ENCODE assay signal across 12 mouse cellular contexts in the genomic region with DNA sequence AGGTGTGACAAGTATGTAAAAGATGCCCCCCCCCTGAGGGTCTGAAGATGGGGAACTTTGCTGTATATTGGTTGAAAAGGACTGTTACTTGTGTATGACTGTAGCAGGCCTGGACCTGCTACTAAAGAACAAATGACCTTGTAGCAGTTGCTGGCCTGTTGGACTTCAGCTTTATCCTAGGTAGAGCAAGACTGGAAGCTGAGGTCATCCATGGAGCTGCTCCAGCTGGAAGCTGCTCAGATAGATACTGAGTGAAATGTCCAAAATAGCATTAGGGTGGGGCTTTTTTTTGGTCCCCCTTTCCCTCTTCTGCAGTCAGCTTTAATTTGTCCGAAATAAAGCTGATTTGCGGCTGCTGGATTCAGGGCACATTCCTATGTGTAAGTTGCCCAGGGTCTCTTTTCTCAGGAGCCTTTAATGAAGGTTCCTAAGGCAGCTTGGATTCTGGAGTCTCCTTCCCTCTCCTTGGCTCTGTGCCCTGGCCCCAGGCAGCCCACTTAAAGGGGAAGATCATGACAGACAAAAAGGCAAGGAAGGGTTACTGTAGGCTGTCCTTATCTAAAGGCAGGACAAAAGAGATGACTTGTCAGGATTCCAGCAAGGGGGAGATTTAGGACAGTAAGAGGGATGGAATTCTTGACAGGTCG.
DNase-seq lines count a peak whose midpoint lies in the region; ATAC-seq and TF ChIP-seq lines count a peak whose summit lies in the region.
"Had no signal": no experiment of that assay in that cellular context is flagged by ENCODE, and none has a peak within 500 bp of the region (broad histone marks: within the 10 kb centered on the region; RNA-seq: fewer than 3 reads in every experiment).

No protein-coding gene starts in this region.

- ATAC-seq in heart, embryonic 11.5 days (replicated peaks; ENCODE audit: insufficient number of reproducible peaks, low FRiP score, low TSS enrichment): no peak
- peak; percentile 41; the same call in 1 of the 2 replicates for ATAC-seq in neural tube, embryonic 14.5 days (ENCODE audit: low read depth)
- ATAC-seq in neural tube, embryonic 15.5 days (ENCODE audit: low FRiP score): no peak
- peak; percentile 43; the same call in 1 of the 2 replicates for ATAC-seq in embryonic facial prominence, embryonic 15.5 days (ENCODE audit: insufficient number of reproducible peaks, low FRiP score, low TSS enrichment, low read depth)
- ATAC-seq: CD4-positive, CD25-positive, alpha-beta regulatory T cell, adult 4 months had no signal

- peak; percentile 91 for DNase-seq in heart, adult 11 months
- peak; percentile 3 for DNase-seq in mesoderm, embryonic 11.5 days (ENCODE audit: low read depth, low spot score)
- DNase-seq in layer of hippocampus, adult 2 months (ENCODE audit: low spot score in 2 of 2): no peak
- DNase-seq in MN1 (ENCODE audit: low spot score): no peak
- DNase-seq: layer of hippocampus, postnatal 36 days; thymus, postnatal 4 days had no signal

- peaks cover 4% of the 10 kb centered on the region; the same call in 1 of the 2 replicates for H3K27me3 ChIP-seq in heart, embryonic 11.5 days (ENCODE audit: control insufficient read depth, insufficient read depth, low read length)
- no peaks in the 10 kb centered on the region for H3K27me3 ChIP-seq in neural tube, embryonic 14.5 days (ENCODE audit: control insufficient read depth, insufficient read depth, low read length)
- H3K27me3 ChIP-seq in neural tube, embryonic 15.5 days (replicated peaks): peaks cover 10% of the 10 kb centered on the region; the same call in 1 of the 2 replicates
- no peaks in the 10 kb centered on the region for H3K27me3 ChIP-seq in embryonic facial prominence, embryonic 15.5 days

- TF ChIP-seq CTCF in layer of hippocampus, adult 2 months (conservative IDR thresholded peaks at IDR 0.05): no peak

- WGBS in heart, embryonic 11.5 days (ENCODE audit: insufficient replicate concordance): 60% methylated on average over 3 of the region's 3 CpGs
- WGBS in neural tube, embryonic 14.5 days: 66% methylated on average over 3 of the region's 3 CpGs
- WGBS in neural tube, embryonic 15.5 days: 71% methylated on average over 3 of the region's 3 CpGs
- 45% methylated on average over 3 of the region's 3 CpGs for WGBS in embryonic facial prominence, embryonic 15.5 days

- no peak overlapping the region for H3K4me2 ChIP-seq in heart, embryonic 11.5 days
- H3K4me2 ChIP-seq in neural tube, embryonic 14.5 days (ENCODE audit: low read depth, low read length): no peak overlapping the region
- H3K4me2 ChIP-seq in neural tube, embryonic 15.5 days: no peak overlapping the region
- no peak overlapping the region for H3K4me2 ChIP-seq in embryonic facial prominence, embryonic 15.5 days (replicated peaks)
- H3K4me2 ChIP-seq: embryonic facial prominence, embryonic 13.5 days had no signal

- H3K4me1 ChIP-seq in heart, embryonic 11.5 days (ENCODE audit: control insufficient read depth, insufficient read depth, low read length): no peaks in the 10 kb centered on the region; the same call in 1 of the 2 replicates
- H3K4me1 ChIP-seq in neural tube, embryonic 14.5 days (ENCODE audit: control insufficient read depth, insufficient read depth, low read length): no peaks in the 10 kb centered on the region
- H3K4me1 ChIP-seq in neural tube, embryonic 15.5 days: no peaks in the 10 kb centered on the region
- H3K4me1 ChIP-seq in embryonic facial prominence, embryonic 15.5 days: no peaks in the 10 kb centered on the region

- no peak overlapping the region for H3K9ac ChIP-seq in heart, embryonic 11.5 days (ENCODE audit: low read depth, low read length)
- no peak overlapping the region for H3K9ac ChIP-seq in neural tube, embryonic 14.5 days (replicated peaks; ENCODE audit: low read depth, low read length)
- H3K9ac ChIP-seq in neural tube, embryonic 15.5 days (replicated peaks): no peak overlapping the region
- H3K9ac ChIP-seq in embryonic facial prominence, embryonic 15.5 days: no peak overlapping the region
- H3K9ac ChIP-seq: embryonic facial prominence, embryonic 13.5 days had no signal

- no peaks in the 10 kb centered on the region for H3K9me3 ChIP-seq in heart, embryonic 11.5 days (replicated peaks; ENCODE audit: control insufficient read depth, low read length)
- no peaks in the 10 kb centered on the region for H3K9me3 ChIP-seq in neural tube, embryonic 14.5 days (ENCODE audit: control insufficient read depth, low read length)
- H3K9me3 ChIP-seq in neural tube, embryonic 15.5 days (replicated peaks): no peaks in the 10 kb centered on the region
- H3K9me3 ChIP-seq in embryonic facial prominence, embryonic 15.5 days (replicated peaks): no peaks in the 10 kb centered on the region
- H3K9me3 ChIP-seq: embryonic facial prominence, embryonic 13.5 days had no signal

- H3K36me3 ChIP-seq in heart, embryonic 11.5 days (ENCODE audit: control insufficient read depth, insufficient read depth, low read length): no peaks in the 10 kb centered on the region
- no peaks in the 10 kb centered on the region for H3K36me3 ChIP-seq in neural tube, embryonic 14.5 days (ENCODE audit: control insufficient read depth, insufficient read depth, low read length)
- H3K36me3 ChIP-seq in neural tube, embryonic 15.5 days: no peaks in the 10 kb centered on the region
- H3K36me3 ChIP-seq in embryonic facial prominence, embryonic 15.5 days: no peaks in the 10 kb centered on the region
- H3K36me3 ChIP-seq: embryonic facial prominence, embryonic 13.5 days had no signal

- H3K4me3 ChIP-seq in heart, embryonic 11.5 days (ENCODE audit: low read depth, low read length): no peak overlapping the region
- H3K4me3 ChIP-seq in neural tube, embryonic 14.5 days (ENCODE audit: low read depth, low read length): no peak overlapping the region
- no peak overlapping the region for H3K4me3 ChIP-seq in neural tube, embryonic 15.5 days (replicated peaks)
- no peak overlapping the region for H3K4me3 ChIP-seq in embryonic facial prominence, embryonic 15.5 days (replicated peaks)
- H3K4me3 ChIP-seq in layer of hippocampus, adult 2 months: no peak overlapping the region
- H3K4me3 ChIP-seq: embryonic facial prominence, embryonic 13.5 days had no signal

- no peak overlapping the region for H3K27ac ChIP-seq in heart, embryonic 11.5 days (ENCODE audit: low read depth, low read length)
- H3K27ac ChIP-seq in neural tube, embryonic 14.5 days (ENCODE audit: low read depth, low read length): no peak overlapping the region
- no peak overlapping the region for H3K27ac ChIP-seq in neural tube, embryonic 15.5 days (replicated peaks)
- H3K27ac ChIP-seq in embryonic facial prominence, embryonic 15.5 days (replicated peaks): no peak overlapping the region
- no peak overlapping the region for H3K27ac ChIP-seq in layer of hippocampus, adult 2 months
- H3K27ac ChIP-seq: embryonic facial prominence, embryonic 13.5 days had no signal

Comparison
In these comparisons a context has a peak if more than half of its experiments do, and no peak if none do; other contexts are left out.
1. ATAC-seq: peak in neural tube, embryonic 14.5 days (single experiment) and embryonic facial prominence, embryonic 15.5 days (single experiment); none in heart, embryonic 11.5 days (single experiment) and neural tube, embryonic 15.5 days (single experiment).
2. DNase-seq: peak in heart, adult 11 months (single experiment) and mesoderm, embryonic 11.5 days (single experiment); none in layer of hippocampus, adult 2 months (0 of 2) and MN1 (single experiment).